Mouse (Mus musculus) thymus, adult 2 months (tissue): Measurements from ENCODE around the gene Kcnk3.

ENCODE experiments used
- CTCF ChIP-seq: fragments of 200-500 bp; IDR thresholded peaks from 2 replicates; pipeline ENCODE4 v1.5.1; 2012; ENCODE audit warnings: mild to moderate bottlenecking, control low read depth, low read length, moderate library complexity, borderline replicate concordance; ENCODE audit not compliant: control insufficient read depth, poor library complexity, insufficient read depth; ENCODE audit errors: extremely low read depth
- POLR2A ChIP-seq: fragments of 200-500 bp; IDR thresholded peaks from 2 replicates; pipeline ENCODE4 v1.6.1; 2012; ENCODE audit warnings: mild to moderate bottlenecking, low read length, control low read depth, moderate library complexity; ENCODE audit not compliant: control insufficient read depth, poor library complexity, insufficient read depth; ENCODE audit errors: extremely low read depth

- TF ChIP-seq CTCF (no peak), POLR2A (no peak)
Observed at GRCm38 (mm10) chr5:30591786-30592185, 3.8 kb downstream of the Kcnk3 start.
